Mouse (Mus musculus) heart, postnatal 10 days (tissue): ENCODE measurements around the gene Tecpr2. TPM values are rescaled to one million over a fixed set of nuclear protein-coding genes. Genes with fewer than 3 reads are reported as not detected.
"Not testable (repeated sequence)": the region's sequence is repeated elsewhere in the genome, so short reads cannot be mapped to it uniquely, and the experiment has no call there.

Experiments used
- DNase-seq, 2 experiments: peaks; one replicate each; pipeline ENCODE4 v3.0.0; 2021
- intact Hi-C: fragments of 180-260 bp; cut with DNase I; formaldehyde crosslinking; loops from one replicate; pipeline ENCODE4 v1.15.1; 2025
- total RNA-seq, 2 experiments: library from RNA; stranded (reverse); gene quantifications; 2 replicates each; pipeline ENCODE4 v1.2.3; 2021

Gene Tecpr2
- 1 to 10 TPM; 5.2 to 6.3 TPM for total RNA-seq

- intact Hi-C loops: no loop called here
Measured at GRCm38 (mm10) chr12:110889036-110890020, at the start of gene Tecpr2, which contains the start of gene Cinp. TSS of gene Tecpr2 (plus strand) at chr12:110889264. TSS of gene Cinp (minus strand) at chr12:110889145.

GRCm38 (mm10) chr12:110840348-110841198 is 48.5 kb upstream of the Tecpr2 start, which contains the start of gene Mok:
TSS of gene Mok (minus strand) at chr12:110840939.
- DNase-seq: peak; percentile 97 to 98
- intact Hi-C loops: loop anchor here (5.0 to 10.0 kb wide), 4 partner anchors 138 to 408 kb away; partner anchors contain the start of genes Hsp90aa1 and Ppp2r5c

More at GRCm38 (mm10) chr12:110889036-110890020, at the start of gene Tecpr2, which contains the start of gene Cinp:
- DNase-seq: peak; percentile 97

GRCm38 (mm10) chr12:110841731-110842493 is 47.2 kb upstream of the Tecpr2 start:
- DNase-seq: no peak
- intact Hi-C loops: loop anchor here (5.0 to 10.0 kb wide), 4 partner anchors 140 to 410 kb away; partner anchors contain the start of genes Hsp90aa1 and Ppp2r5c

DNA sequence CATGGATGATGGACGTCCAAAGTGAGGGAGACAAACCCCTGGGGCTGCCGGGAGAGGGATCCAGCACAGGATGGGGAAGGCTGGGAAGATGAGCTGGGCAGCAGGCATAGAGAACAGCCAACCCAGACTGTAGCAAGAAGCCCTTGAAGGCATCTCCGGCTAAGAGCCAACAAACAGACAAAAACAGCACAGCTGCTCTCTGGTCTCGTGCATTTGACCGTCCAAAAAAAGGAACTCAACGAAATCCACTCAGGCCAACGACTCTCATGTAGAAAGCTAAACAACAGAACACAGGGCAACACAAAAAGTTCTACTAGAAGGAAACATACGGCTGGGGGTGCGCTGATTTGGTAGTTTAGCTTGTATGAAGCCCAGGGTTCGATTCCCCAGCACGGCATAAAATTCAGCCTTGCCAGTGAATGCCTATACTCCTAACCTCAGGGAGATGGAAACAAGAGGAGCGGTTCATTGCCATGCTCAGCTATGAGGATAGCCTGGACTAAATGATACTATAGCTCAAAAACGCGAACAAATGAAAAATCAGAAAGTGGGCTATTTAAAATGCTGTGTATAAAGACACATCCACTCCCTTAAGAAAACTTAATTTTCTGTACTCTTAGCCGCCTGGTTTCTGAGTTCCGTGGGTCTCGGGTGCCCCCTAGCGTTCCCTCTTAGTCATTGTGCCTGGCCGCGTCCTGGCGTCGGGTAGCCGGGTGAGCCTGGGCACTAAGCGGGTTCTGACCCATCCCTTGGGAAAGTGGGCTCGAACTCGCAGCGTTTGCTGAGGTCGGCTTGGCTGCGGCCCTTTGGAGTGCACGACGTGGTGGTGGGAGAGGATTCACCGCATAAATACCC is 45.6 kb upstream of the Tecpr2 start:
- intact Hi-C loops: loop anchor here (1.0 to 10.0 kb wide), 7 partner anchors 105 to 425 kb away; partner anchors contain the start of genes Hsp90aa1 and Ppp2r5c
- DNase-seq: peak; percentile 89 to 93

- peak; percentile 58 to 59 for DNase-seq
- intact Hi-C loops: loop anchor here (2.0 to 10.0 kb wide), 6 partner anchors 106 to 412 kb away; partner anchors contain the start of genes Hsp90aa1 and Ppp2r5c
Measured at GRCm38 (mm10) chr12:110844227-110845130, 44.6 kb upstream of the Tecpr2 start.

GRCm38 (mm10) chr12:110845131-110845880 is 43.8 kb upstream of the Tecpr2 start:
- intact Hi-C loops: loop anchor here (2.0 to 10.0 kb wide), 3 partner anchors 107 to 181 kb away; no protein-coding TSS in a partner anchor
- peak; percentile 95 for DNase-seq

GRCm38 (mm10) chr12:110846191-110846765 is 42.8 kb upstream of the Tecpr2 start:
- intact Hi-C loops: loop anchor here (5.0 to 10.0 kb wide), 2 partner anchors 146 to 181 kb away; no protein-coding TSS in a partner anchor
- no peak for DNase-seq

DNA sequence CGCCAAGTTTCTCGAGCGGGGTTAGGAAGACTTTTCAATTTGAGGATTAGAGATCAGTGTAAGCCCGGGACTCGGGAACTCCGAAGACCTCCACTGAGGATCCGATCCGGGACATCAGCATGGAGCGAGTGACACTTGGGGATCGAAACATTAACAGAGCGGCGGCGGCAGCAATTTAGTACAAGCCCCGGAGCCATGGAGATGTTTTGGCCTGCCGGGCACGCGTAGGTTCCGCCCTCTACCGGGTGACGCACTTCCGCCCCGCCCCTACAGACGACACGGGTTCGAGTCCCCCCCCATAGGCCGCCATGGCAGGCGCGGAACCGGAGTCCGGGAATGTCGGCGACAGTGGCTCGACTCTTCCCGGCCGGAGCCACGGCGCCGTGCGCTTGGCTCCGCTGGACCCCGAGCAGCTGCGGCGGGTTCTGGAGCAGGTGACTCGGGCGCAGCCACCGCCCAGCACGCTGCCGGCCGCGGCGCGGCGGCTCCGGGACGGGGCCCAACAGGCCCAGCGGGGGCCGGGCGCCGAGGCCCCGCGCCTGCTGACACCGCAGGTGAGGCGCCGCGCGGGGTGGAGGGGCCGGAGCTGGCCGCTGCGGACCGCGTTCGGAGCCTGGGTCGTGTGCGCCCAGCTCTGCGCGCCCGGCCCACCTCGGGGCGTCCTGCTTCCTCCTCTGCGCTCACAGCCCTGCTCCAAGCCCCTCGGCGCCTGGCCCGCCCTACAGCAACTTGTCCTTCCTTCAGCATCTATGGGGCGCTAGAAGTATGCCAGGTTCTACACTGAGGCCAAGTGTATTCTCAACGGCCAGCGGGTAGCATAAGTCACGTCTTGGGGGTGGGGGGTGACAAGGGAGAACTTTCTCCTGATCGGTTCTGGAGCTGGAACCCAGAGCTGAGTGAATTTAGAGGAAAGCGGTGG is 38.8 kb upstream of the Tecpr2 start, which contains the start of gene Zfp839:
Zfp839 (plus strand) TSS at position 244 of the 919 bp plus-strand sequence.
- intact Hi-C loops: no loop called here
- DNase-seq: peak; percentile 91 to 92

GRCm38 (mm10) chr12:110850929-110851256 is 38.2 kb upstream of the Tecpr2 start:
- no peak for DNase-seq
- intact Hi-C loops: no loop called here

DNA sequence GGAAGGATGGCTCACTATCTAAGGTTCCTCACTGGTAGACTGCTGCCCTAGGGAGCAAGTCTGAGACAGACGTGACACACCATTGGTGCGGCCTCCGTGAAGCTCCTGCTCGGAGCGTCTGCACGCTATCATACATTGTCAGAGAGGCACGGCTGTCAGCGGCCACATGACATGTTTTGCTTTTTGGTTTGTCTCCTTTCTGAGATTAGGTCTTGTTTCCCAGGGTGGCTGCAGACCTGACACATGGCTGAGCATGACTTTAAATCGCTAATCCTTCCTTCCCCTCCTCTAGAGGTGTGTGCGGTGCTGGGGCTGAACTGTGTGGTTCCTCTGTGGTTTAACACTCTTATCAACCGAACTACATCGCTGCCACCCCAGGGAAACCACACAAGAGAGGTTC is 37.6 kb upstream of the Tecpr2 start:
- intact Hi-C loops: no loop called here
- DNase-seq: no peak

DNA sequence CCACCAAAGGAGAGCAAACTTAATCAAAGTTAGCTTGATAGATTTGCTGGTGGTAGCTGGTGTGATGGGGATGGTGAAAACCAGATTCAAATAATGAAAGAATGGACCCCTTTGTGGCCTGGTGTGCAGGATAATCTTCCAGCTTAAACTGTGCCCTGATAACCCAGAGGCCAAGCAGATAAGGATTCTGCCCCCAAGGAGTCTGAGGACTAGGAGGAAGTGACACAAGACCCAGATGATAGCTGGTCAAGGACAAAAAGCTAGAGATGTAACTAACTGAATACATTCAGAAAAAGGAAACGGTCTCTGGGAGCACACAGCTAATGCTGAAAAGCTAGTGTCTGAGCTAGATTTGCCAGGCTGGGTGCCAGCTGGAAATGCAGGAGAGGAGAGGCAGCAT is 37.1 kb upstream of the Tecpr2 start:
- intact Hi-C loops: no loop called here

DNA sequence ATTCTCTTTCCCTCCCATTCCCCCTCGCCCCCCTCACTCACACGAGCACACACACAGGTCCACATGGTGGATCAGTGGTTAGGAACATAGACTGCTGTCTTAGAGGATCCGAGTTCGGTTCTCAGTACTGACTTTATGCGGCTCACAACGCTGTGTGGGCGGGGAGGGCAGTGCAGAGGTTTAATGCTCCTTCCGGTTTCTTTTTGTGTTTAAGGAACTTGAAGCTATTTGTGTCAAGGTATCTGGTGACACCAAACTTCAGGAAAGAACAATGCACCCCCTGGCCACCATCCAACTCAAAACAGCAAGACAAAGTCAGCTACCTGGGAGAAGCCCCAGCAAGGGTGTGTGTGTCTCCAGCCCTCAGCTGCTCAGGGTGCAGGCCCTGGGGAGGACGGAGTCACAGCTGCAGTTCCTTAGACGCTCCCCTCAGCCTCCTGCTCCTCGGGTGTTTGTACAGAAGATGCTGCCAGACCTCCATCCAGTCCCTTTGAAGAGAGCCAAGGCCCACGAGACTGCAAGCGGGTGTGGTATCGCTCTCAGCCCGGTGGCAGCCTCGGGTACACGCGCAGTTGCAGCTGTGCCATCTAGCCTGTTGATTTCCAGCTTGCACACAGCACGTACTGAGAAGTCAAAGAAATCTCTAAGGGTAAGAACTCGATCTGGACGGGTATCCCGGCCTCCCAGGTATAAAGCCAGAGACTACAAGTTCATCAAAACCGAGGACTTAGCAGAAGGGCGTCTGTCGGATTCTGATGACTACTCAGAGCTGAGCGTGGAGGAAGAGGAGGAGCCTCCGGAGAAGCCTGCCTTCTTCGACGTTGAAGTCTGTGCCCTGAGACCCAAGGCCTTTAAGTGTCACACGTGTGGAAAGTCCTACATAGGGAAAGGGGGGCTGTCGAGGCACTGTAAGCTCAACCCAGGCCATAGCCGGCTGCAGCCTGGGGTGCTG is 34.0 kb upstream of the Tecpr2 start:
- no peak for DNase-seq
- intact Hi-C loops: no loop called here

More for the DNA sequence above, 37.1 kb upstream of the Tecpr2 start:
- DNase-seq: no peak

DNA sequence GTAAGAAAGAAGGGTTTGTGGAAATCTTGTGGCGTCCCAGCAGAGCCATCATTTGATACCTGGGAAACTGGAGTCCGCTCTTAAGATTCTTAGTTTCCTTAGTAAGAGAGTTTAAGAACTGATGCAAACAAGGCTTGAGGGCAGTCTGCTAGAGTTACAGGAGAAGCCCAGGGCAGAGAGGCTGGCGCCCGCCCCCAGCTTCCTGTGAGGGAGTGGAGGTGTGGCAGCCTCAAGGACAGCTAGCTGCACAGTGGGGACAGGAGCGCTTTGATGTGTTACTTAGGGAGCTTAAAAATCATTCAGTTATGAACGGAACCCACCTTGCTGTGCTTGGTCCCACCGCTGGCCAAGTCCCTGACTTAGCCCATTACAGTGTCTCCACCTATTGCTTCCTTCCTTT is 31.9 kb upstream of the Tecpr2 start:
- intact Hi-C loops: no loop called here

GRCm38 (mm10) chr12:110858681-110859080 is 30.4 kb upstream of the Tecpr2 start:
- intact Hi-C loops, DNase-seq: not testable (repeated sequence)

More for the DNA sequence above, 31.9 kb upstream of the Tecpr2 start:
- DNase-seq: no peak
